In the genomic region with DNA sequence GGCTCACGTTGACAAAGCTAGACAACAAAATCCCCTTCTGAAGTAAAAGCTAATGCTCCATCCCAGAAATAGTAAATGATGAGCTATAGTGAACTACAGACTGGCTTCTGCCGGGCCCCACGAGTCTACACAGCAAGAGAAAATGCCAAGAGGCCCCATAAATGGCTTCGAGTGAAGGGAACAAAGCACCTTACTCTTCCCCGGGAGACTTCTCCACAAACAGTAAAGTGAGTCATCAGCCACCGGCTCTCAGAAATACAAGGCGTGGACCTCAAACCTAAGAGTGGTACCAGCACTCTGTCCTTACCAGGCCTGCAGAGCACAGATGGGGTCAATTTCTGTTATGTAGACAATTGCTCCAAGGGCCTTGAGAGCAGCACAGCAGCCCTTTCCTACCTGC, we compare ENCODE assay signal across 32 mouse cellular contexts. TPM values are rescaled to one million over a fixed set of nuclear protein-coding genes. Genes with fewer than 3 reads are reported as not detected.
"Had no signal": no experiment of that assay in that cellular context is flagged by ENCODE, and none has a peak within 500 bp of the region (broad histone marks: within the 10 kb centered on the region; RNA-seq: fewer than 3 reads in every experiment).

No protein-coding gene starts in this region.

- H3K4me2 ChIP-seq: heart, embryonic 11.5 days; hindbrain, embryonic 12.5 days; hindbrain, embryonic 14.5 days; intestine, embryonic 15.5 days; kidney, embryonic 15.5 days; limb, embryonic 12.5 days; liver, embryonic 12.5 days had no signal

- H3K27ac ChIP-seq: gastrocnemius, adult 2 months; heart, adult 2 months; hindbrain, embryonic 10.5 days; hindbrain, embryonic 12.5 days; hindbrain, embryonic 14.5 days; intestine, embryonic 15.5 days; kidney, embryonic 15.5 days; kidney, postnatal 0 days; limb, embryonic 12.5 days; liver, embryonic 12.5 days; liver, embryonic 14.5 days had no signal

- H3K9ac ChIP-seq: hindbrain, embryonic 12.5 days; hindbrain, embryonic 14.5 days; intestine, embryonic 15.5 days; kidney, embryonic 15.5 days; limb, embryonic 12.5 days; liver, embryonic 12.5 days; liver, embryonic 14.5 days had no signal

- DNase-seq: gastrocnemius, adult 2 months; gastrocnemius, postnatal 10 days; gastrocnemius, postnatal 25 days; heart, adult 2 months; heart, postnatal 10 days; heart, postnatal 4 days; kidney, adult 11 months; kidney, adult 2 months; kidney, adult 9 months; kidney, postnatal 14 days; kidney, postnatal 36 days; layer of hippocampus, adult 9-11 months; layer of hippocampus, postnatal 36 days; left cerebral cortex, postnatal 4 days had no signal

- ATAC-seq: hindbrain, embryonic 16.5 days; inflammation-experienced regulatory T-cells, adult 6 months; intestine, embryonic 15.5 days; liver, embryonic 12.5 days had no signal

- H3K9me3 ChIP-seq: hindbrain, embryonic 10.5 days; hindbrain, embryonic 12.5 days; intestine, embryonic 15.5 days; kidney, embryonic 15.5 days; limb, embryonic 12.5 days; liver, embryonic 12.5 days had no signal

- H3K4me1 ChIP-seq: hindbrain, embryonic 10.5 days; hindbrain, embryonic 12.5 days; intestine, embryonic 15.5 days; kidney, embryonic 15.5 days; limb, embryonic 12.5 days; liver, embryonic 12.5 days had no signal

- H3K4me3 ChIP-seq: gastrocnemius, adult 2 months; heart, adult 2 months; hindbrain, embryonic 10.5 days; hindbrain, embryonic 12.5 days; intestine, embryonic 15.5 days; kidney, embryonic 15.5 days; limb, embryonic 12.5 days; liver, embryonic 12.5 days had no signal

- H3K27me3 ChIP-seq: hindbrain, embryonic 12.5 days; intestine, embryonic 15.5 days; kidney, embryonic 15.5 days; limb, embryonic 12.5 days; liver, embryonic 12.5 days had no signal

RNA-seq across cellular contexts. Expression of gene Gm10961, which starts 37.7 kb away (rescaled TPM):
- polyA plus RNA-seq: heart, adult 2 months; heart, embryonic 11.5 days; heart, embryonic 14.5 days; heart, embryonic 16.5 days; hindbrain, embryonic 10.5 days; hindbrain, embryonic 12.5 days; hindbrain, embryonic 14.5 days; hindbrain, embryonic 16.5 days; inflammation-experienced regulatory T-cells, adult 6 months; intestine, embryonic 15.5 days; kidney, adult 2 months; kidney, embryonic 15.5 days; kidney, postnatal 0 days; large intestine, adult 2 months; limb, embryonic 12.5 days; limb, embryonic 14.5 days; liver, adult 2 months; liver, embryonic 12.5 days; liver, embryonic 14.5 days; liver, embryonic 16.5 days had no signal
